Mouse (Mus musculus) ES-E14 (cell line): ENCODE data around the gene Pm20d1.

ENCODE experiments used
- CHD2 ChIP-seq: IDR thresholded peaks from 2 replicates; pipeline ENCODE4 v1.6.1; 2014; ENCODE audit warnings: mild to moderate bottlenecking, low read depth, low read length, inconsistent platforms
- HCFC1 ChIP-seq: IDR thresholded peaks from 2 replicates; pipeline ENCODE4 v1.6.1; 2012; ENCODE audit warnings: low read length, inconsistent platforms, borderline replicate concordance; ENCODE audit not compliant: insufficient read depth
- ZC3H11A ChIP-seq: IDR thresholded peaks from 2 replicates; pipeline ENCODE4 v1.6.1; 2012; ENCODE audit warnings: low read depth, mild to moderate bottlenecking, inconsistent platforms, low read length, borderline replicate concordance
- ZNF384 ChIP-seq: IDR thresholded peaks from 2 replicates; pipeline ENCODE4 v1.6.1; 2012; ENCODE audit warnings: low read depth, low read length, inconsistent platforms

- no peak for TF ChIP-seq ZC3H11A
- no peak for TF ChIP-seq HCFC1
- no peak for TF ChIP-seq CHD2
- TF ChIP-seq ZNF384, result no peak
Observed at GRCm38 (mm10) chr1:131816886-131817285, 19.7 kb downstream of the Pm20d1 start.
